Mouse (Mus musculus) ES-E14 (cell line): Measurements from ENCODE around the gene Rps25.

Source experiments
- CHD2 ChIP-seq: IDR thresholded peaks from 2 replicates; pipeline ENCODE4 v1.6.1; 2014; ENCODE audit warnings: mild to moderate bottlenecking, low read depth, low read length, inconsistent platforms
- HCFC1 ChIP-seq: IDR thresholded peaks from 2 replicates; pipeline ENCODE4 v1.6.1; 2012; ENCODE audit warnings: low read length, inconsistent platforms, borderline replicate concordance; ENCODE audit not compliant: insufficient read depth

GRCm38 (mm10) chr9:44398087-44398486 lies 8.9 kb upstream of the Rps25 start:
- TF ChIP-seq CHD2 (no peak), HCFC1 (no peak)
